Mouse (Mus musculus): ENCODE measurements around the gene Emp2. TPM values are rescaled to one million over a fixed set of nuclear protein-coding genes. Genes with fewer than 3 reads are reported as not detected.

Gene Emp2
- polyA plus RNA-seq, 1 experiment: 22.3 TPM

GRCm38 (mm10) chr16:10335953-10336352 is 22.2 kb upstream of the Emp2 start:
- H3K36me3 ChIP-seq (ENCODE audit: control insufficient read depth, insufficient read depth, low read length): no peaks in the 10 kb centered on the region
- TF ChIP-seq CTCF (conservative IDR thresholded peaks at IDR 0.05; ENCODE audit: insufficient read depth, insufficient read length, low read depth, low read length) (no peak), POLR2A (IDR thresholded peaks at IDR 0.05; ENCODE audit: low read depth, low read length) (no peak)
- no peaks in the 10 kb centered on the region for H3K27me3 ChIP-seq (replicated peaks; ENCODE audit: control insufficient read depth, insufficient read depth, low read length)
- H3K4me3 ChIP-seq (ENCODE audit: insufficient read depth, low read depth, low read length): no peak overlapping the region
- no peak for DNase-seq
- no peaks in the 10 kb centered on the region for H3K4me1 ChIP-seq (ENCODE audit: control insufficient read depth, insufficient read depth, low read length)
- 76% methylated on average over 2 of the region's 2 CpGs for WGBS
- H3K27ac ChIP-seq (ENCODE audit: insufficient read depth, low read depth, low read length): no peak overlapping the region

- peak; percentile 24 for DNase-seq
- Histone ChIP-seq H3K27me3 (replicated peaks; ENCODE audit: control insufficient read depth, insufficient read depth, low read length) (no peaks in the 10 kb centered on the region), H3K4me1 (ENCODE audit: control insufficient read depth, insufficient read depth, low read length) (peaks cover 3% of the 10 kb centered on the region; the same call in 1 of the 2 replicates), H3K36me3 (ENCODE audit: control insufficient read depth, insufficient read depth, low read length) (no peaks in the 10 kb centered on the region), H3K4me3 (ENCODE audit: insufficient read depth, low read depth, low read length) (no peak overlapping the region), H3K27ac (ENCODE audit: insufficient read depth, low read depth, low read length) (no peak overlapping the region)
- TF ChIP-seq CTCF (conservative IDR thresholded peaks at IDR 0.05; ENCODE audit: insufficient read depth, insufficient read length, low read depth, low read length): no peak
- TF ChIP-seq POLR2A (IDR thresholded peaks at IDR 0.05; ENCODE audit: low read depth, low read length): no peak
- WGBS: 48% methylated on average over 7 of the region's 7 CpGs
These were observed 19.0 kb upstream of the Emp2 start for GRCm38 (mm10) chr16:10332732-10333131.

DNA sequence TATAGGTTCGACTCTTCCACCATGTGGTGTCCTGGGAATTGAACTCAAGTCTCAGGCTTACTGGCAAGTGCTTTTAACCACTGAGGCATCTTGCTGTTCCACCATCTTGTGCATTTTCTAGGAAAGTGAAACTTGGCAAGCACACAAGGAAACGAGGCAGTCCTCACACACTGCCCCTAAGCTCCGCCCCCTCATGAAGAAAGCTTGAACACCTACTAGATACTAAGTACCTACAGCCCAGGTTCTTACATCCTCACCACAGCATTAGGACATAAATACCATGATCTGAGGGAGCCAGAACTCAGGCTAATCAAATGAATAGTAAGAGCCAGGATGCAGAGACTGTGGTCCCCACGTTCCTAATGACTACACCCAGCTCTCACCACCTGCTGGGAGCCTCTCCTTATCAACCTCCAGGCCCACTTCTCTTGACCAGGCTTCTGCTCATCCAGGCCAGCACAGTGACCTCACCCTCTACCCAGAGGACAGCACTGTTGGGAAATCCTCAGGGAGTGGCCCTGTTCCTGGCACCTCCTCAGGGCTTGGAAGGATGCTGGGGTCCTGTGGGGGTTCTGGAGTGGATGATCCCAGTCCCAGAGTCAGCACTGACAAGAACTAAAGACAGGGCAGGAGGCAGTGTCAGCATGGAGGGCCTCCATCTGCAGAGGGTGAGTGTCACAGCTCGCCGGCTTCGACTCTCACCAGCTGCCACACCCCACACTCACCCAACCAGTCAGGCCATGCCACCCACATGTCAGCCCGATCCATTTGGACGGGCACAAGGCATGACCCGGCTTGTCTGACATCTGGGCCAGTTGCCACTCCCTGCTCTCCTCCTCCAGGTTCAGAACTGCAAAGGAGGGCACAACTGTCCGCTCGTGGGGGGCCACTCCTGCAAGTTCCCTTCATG is 17.1 kb upstream of the Emp2 start:
- 60% methylated on average over 12 of the region's 12 CpGs for WGBS
- TF ChIP-seq CTCF (conservative IDR thresholded peaks at IDR 0.05; ENCODE audit: insufficient read depth, insufficient read length, low read depth, low read length) (no peak), POLR2A (IDR thresholded peaks at IDR 0.05; ENCODE audit: low read depth, low read length) (no peak)
- no peaks in the 10 kb centered on the region for H3K27me3 ChIP-seq (replicated peaks; ENCODE audit: control insufficient read depth, insufficient read depth, low read length)
- H3K36me3 ChIP-seq (ENCODE audit: control insufficient read depth, insufficient read depth, low read length): no peaks in the 10 kb centered on the region
- H3K27ac ChIP-seq (ENCODE audit: insufficient read depth, low read depth, low read length): no peak overlapping the region
- H3K4me3 ChIP-seq (ENCODE audit: insufficient read depth, low read depth, low read length): no peak overlapping the region
- DNase-seq: no peak
- peaks cover 5% of the 10 kb centered on the region; the same call in 1 of the 2 replicates for H3K4me1 ChIP-seq (ENCODE audit: control insufficient read depth, insufficient read depth, low read length)

DNA sequence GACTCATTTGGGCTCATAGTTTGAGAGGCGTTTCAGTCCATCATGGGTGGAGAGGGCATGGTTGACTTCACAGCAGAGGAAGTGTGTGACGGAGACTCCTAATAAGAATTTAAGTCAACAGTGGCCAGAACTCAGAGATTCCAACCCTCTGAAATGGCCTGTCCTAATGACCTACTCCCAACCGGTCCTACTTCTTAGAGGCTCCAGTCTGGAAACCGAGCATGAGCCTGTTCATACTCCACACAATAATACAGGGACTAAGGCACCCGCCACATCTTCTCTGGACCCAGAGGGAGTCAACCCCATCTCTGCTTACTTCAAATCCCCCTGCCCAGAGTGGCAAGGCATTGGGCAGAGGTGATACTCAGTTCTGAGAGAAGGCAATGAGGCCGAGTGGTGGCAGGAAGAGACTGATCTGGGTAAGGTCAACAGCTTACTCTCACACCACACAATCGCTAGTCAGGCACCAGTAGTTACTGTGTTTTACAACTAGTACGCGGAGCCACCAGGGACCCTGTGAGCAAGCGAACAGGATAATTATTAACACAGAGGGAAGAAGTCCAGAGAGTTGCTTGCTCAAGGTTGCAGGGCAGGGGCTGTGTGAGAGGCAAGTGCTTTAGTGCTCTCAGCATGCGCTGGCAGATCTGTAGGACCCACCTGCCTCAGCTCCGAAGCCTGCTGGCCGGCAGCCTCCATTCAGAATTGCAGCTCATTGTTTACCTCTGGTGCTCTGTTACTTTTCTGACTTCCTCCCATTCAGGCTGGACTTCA is 14.0 kb upstream of the Emp2 start:
- no peaks in the 10 kb centered on the region for H3K27me3 ChIP-seq (replicated peaks; ENCODE audit: control insufficient read depth, insufficient read depth, low read length)
- no peak overlapping the region for H3K27ac ChIP-seq (ENCODE audit: insufficient read depth, low read depth, low read length)
- H3K36me3 ChIP-seq (ENCODE audit: control insufficient read depth, insufficient read depth, low read length): no peaks in the 10 kb centered on the region
- peak; percentile 50 for DNase-seq
- peaks cover 5% of the 10 kb centered on the region; the same call in 1 of the 2 replicates for H3K4me1 ChIP-seq (ENCODE audit: control insufficient read depth, insufficient read depth, low read length)
- 32% methylated on average over 13 of the region's 13 CpGs for WGBS
- TF ChIP-seq POLR2A (IDR thresholded peaks at IDR 0.05; ENCODE audit: low read depth, low read length) (no peak), CTCF (conservative IDR thresholded peaks at IDR 0.05; ENCODE audit: insufficient read depth, insufficient read length, low read depth, low read length) (no peak)
- no peak overlapping the region for H3K4me3 ChIP-seq (ENCODE audit: insufficient read depth, low read depth, low read length)

DNA sequence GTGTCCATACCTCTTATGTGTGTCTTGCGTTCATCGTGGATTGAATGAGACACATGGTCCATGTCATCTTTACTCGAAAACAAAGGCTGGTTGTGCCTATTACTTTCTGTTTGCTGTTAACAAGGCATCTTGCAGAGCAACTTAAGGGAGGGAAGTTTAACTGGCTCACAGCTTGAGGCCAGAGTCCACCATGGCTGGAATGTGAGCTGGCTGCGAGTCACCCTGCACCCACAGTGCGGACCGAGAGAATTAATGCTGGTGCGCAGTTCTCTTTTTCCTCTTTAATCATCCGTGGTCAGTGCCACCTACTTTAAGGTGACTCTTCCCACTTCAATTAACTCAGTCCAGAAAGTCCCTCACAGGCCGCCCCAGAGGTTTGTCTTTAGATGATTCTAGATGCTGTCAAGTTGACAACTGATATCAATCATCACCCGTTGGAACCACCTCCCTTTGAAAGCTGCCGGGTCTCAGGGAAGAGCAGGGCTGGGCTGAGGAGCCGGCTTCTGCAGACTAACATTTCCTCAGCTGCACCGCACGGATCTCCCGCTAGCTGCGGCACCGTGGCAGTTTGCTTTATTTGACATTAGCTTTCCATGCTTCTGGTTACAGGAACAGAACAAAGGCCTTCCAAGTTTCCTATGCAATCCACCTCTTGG is 6.3 kb upstream of the Emp2 start:
- H3K27ac ChIP-seq (ENCODE audit: insufficient read depth, low read depth, low read length): no peak overlapping the region
- no peaks in the 10 kb centered on the region for H3K36me3 ChIP-seq (ENCODE audit: control insufficient read depth, insufficient read depth, low read length)
- peak; percentile 57 for DNase-seq
- H3K4me3 ChIP-seq (ENCODE audit: insufficient read depth, low read depth, low read length): no peak overlapping the region
- no peaks in the 10 kb centered on the region for H3K27me3 ChIP-seq (replicated peaks; ENCODE audit: control insufficient read depth, insufficient read depth, low read length)
- WGBS: 43% methylated on average over 17 of the region's 17 CpGs
- TF ChIP-seq CTCF (conservative IDR thresholded peaks at IDR 0.05; ENCODE audit: insufficient read depth, insufficient read length, low read depth, low read length) (no peak), POLR2A (IDR thresholded peaks at IDR 0.05; ENCODE audit: low read depth, low read length) (no peak)
- H3K4me1 ChIP-seq (ENCODE audit: control insufficient read depth, insufficient read depth, low read length): no peaks in the 10 kb centered on the region

GRCm38 (mm10) chr16:10317197-10317544 is 3.4 kb upstream of the Emp2 start:
- Histone ChIP-seq H3K4me3 (ENCODE audit: insufficient read depth, low read depth, low read length) (no peak overlapping the region), H3K27me3 (replicated peaks; ENCODE audit: control insufficient read depth, insufficient read depth, low read length) (0 out of 2 replicates have a peak, but pooled peaks cover 1% of the 10 kb centered on the region), H3K27ac (ENCODE audit: insufficient read depth, low read depth, low read length) (no peak overlapping the region), H3K36me3 (ENCODE audit: control insufficient read depth, insufficient read depth, low read length) (no peaks in the 10 kb centered on the region), H3K4me1 (ENCODE audit: control insufficient read depth, insufficient read depth, low read length) (no peaks in the 10 kb centered on the region)
- 74% methylated on average over 4 of the region's 4 CpGs for WGBS
- TF ChIP-seq POLR2A (IDR thresholded peaks at IDR 0.05; ENCODE audit: low read depth, low read length): no peak
- TF ChIP-seq CTCF (conservative IDR thresholded peaks at IDR 0.05; ENCODE audit: insufficient read depth, insufficient read length, low read depth, low read length): no peak
- no peak for DNase-seq
